Mouse (Mus musculus) urinary bladder, postnatal 4 days (tissue): ENCODE data around the gene Ncor1.
"Not testable (repeated sequence)": the region's sequence is repeated elsewhere in the genome, so short reads cannot be mapped to it uniquely, and the experiment has no call there.

Source experiments
- DNase-seq, 2 experiments: peaks; one replicate each; pipeline ENCODE4 v3.0.0; 2021 to 2022; ENCODE audit warnings: low spot score in 2 of 2

Ncor1 gene

DNA sequence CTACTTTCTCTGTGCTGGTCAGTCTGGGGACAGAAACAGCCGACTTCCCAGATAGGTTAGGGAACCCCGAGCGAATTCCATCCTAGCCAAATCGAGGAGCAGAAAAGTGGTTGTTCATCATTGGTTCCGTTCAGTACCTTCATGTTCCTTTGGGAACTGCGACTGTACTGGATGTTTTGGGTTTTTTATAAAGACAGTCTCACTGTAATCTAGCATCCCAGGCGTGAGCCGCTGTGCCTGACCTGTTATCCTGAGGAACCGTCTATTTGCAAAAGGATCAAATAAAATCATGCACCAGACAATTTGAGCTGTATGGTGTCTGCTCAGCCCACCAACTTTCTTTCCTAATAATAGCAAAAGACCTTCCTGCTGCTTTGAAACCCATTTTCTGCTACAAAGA is 439 bp upstream of the Ncor1 start:
- no peak for DNase-seq

DNA sequence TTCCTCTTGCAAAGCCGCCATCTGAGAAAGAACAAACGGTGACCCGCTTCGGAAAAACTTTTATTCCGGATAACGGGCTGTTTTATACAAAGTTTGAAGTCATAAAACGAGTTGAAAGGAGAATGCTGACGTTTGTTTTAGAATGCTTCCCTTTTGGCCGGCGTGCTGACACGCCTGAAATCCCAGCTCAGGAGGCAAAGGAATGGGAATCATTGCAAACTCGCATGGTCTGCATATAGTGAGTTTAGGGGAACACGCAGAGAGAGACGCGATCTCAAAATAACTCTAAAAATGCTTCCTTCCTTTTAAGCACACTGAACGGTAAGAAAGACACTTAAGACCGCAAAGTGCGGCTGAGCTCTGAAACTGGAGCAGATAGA is 460 bp downstream of the Ncor1 start:
- DNase-seq, result no peak

DNA sequence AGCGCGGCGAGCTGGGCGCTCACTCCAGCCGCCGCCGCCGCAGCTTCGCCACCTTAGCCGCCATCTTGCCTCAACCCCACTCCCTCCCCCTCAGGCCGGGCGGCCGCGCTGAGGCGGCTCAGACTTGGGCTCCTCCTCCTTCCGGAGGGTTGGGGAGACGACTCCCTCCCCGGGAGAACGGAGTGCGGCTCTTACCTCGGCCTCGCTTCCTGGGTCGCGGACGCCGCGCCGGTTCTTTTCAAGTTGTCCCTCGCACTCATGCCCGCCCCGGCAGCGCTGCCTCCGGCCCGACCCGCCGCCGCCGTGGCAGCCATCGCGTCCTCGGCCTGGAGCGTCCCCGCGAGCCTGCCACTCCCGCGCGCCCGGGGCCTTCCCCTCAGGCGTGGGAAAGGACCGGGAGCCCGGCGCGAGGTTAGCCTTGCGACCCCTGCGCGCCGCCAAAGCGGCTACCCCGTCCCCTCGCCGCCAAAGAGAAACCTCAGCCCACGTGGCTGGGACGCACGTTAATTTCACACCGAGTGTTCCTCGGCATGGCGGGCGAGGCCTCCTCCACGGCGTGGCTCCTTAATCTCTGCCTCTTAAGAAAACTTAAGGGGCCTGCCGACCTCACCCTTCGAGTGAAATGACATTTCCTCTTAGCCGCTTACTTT is 975 bp downstream of the Ncor1 start:
- peak; percentile 85 to 88 for DNase-seq

DNA sequence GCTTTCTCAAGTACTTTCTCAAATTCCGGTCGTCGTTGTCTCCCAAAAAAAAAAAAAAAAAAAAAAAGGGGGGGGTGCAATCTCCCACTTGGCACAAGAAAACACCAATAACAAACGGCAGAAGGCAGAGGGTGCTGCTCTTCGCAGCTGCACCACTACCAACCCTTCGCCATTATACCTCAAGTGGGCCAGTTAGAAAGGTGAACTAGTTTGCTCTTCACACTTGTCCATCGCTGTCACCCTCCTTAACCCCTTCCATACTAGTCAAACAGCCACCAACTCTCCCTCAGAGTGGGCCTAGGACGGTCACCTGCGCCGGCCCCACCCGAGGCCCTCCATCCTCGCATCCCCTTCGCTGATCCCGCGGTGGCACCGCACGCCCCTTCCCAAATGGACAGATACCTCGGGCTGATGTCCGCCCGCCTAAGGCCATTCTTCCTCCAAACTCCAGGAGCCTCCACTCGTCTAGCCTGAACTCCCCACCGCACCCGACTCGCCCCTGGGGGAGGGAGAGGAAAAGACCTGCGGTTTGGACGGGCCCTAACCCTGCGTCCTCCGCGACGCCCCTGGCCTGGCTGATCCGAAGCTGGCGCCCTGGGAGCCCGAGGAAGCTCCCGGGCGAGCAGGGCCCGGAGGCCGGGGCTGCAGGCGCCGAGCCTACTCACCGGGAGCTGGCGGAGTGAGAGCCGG is 1.7 kb downstream of the Ncor1 start:
- DNase-seq, result peak; percentile 51 to 62

DNA sequence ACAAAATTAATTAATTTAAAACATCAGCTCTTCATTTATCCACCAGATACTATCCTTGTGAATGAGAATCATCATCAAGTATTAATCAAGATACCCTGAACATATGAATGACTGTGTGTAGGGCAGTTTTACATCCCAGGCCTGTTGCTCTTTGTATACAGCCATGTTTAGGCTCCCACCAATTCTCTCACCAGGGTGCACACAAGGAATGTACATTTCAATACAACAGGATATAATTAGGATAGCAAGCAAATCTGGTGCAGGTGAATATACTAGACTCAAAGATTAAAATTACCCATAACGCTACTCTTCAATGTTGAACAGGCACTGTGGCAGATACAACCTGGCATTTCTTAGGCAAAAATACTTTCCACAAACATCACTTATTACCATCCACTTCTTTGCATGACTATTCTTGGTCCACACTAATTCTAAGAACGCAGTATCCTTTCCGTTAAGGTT is 2.3 kb downstream of the Ncor1 start:
- DNase-seq, result no peak

DNA sequence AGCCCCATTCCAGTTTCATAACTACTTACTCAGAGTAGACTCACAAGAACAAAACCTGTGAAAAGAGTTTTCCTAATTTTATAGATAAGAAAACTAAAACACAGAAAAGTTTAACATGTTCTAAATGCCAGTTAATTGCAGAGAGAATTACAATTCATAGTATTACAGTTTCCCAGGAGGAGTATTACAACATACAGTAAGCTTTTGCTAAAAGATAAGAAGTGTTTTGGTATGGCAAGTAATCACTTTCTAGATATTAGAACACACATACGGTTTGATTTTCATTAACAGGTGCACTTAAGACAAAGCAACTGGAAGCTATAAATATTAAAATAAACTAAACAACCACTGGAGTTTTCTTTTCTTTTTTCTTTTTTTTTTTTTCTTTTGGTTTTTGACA is 3.1 kb downstream of the Ncor1 start:
- no peak for DNase-seq

DNA sequence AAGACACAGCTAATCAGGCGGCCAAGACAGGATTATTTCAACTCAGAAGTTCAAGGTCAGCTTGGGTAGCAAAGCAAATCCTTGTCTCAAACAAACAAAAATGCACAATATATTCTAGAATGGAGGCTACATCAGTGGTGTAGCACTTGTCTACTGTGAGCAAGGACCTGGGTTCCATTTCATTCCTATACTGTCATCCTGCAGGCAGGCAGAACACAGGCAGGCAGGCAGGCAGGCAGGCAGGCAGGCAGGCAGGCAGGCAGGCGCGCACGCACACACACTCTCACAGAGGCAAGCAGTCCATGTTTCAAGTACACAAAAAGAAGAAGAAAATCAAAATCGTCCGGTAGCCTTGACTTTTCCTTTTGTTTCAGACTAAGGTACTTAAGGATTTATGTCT is 9.4 kb downstream of the Ncor1 start:
- DNase-seq, result no peak

DNA sequence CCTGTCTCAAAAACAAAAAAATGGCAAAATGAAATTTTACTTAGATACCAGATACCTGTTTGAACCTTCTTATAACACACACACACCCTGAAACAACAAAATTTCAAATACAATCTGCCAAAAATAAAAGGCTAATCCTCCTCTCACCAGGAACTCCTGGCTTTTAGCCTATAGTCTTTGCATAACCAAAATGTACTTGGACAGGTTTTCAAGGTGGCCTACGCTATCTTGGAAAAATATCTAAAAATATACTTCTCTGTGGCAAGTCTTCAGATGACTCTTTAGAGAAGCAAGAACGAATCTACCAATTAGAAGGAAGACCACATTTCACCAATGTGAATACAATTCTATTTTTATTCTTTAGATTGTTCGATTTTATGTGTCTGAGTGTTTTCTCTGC is 12.5 kb downstream of the Ncor1 start:
- DNase-seq, result no peak

DNA sequence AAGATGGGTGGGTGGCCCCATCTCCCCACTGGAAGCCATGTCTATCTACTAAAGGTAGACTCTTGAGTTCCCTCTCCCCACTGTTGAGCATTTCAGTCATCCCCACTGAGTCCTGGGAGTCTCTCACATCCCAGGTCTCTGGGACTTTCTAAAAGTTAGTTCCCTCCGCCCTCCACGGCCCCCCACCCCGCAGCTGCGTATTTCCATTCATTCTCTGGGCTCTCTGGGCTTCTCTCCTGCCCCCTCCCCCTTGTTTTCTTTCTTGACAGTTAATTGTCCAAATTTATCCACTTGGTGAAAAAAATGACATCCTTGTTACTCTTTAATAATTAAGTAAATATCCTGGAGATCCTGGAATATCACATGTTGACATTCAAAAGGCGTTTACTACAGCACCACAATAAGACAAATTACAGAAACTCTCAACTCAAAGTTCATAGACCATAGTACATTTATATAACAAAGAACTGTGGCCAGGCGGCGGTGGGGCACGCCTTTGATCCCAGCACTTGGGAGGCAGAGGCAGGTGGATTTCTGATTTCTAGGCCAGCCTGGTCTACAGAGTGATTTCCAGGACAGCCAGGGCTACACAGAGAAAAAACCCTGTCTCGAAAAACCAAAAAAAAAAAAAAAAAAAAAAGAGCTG is 17.5 kb downstream of the Ncor1 start:
- DNase-seq, result no peak

DNA sequence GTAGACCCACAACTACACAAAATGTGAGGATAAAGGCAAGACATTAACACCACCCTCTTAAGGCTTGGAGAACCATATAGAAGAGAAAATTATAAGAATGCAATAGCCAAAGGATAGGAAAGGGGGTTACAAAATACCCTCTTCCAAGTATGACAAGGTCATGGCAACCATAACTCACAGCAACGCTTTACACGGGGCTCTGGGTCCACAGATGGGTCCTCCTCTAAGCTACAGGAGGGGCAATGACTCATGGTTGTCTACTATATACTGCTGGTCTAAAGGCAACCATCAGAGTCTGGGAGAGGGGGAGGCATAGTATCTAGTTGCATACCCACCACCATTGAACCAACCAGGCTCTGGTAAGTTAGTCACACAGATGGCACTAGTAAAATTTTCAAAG is 26.1 kb downstream of the Ncor1 start:
- no peak for DNase-seq

DNA sequence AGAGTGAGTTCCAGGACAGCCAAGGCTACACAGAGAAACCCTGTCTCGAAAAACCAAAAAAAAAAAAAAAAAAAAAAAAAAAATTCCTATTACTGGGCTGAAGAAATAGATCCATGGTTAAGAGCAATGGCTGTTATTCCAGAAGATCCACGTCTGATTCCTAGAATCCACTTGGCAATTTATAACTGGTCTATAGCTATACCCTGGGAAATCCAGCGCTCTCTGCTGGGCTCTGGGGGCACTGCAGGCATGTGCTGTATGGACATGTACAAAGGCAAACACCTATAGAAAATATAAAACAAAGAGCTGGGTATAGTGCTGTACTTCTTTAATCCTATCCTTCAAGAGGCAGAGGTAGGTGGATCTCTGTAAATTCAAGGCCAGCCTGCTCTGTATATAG is 31.2 kb downstream of the Ncor1 start:
- no peak for DNase-seq

DNA sequence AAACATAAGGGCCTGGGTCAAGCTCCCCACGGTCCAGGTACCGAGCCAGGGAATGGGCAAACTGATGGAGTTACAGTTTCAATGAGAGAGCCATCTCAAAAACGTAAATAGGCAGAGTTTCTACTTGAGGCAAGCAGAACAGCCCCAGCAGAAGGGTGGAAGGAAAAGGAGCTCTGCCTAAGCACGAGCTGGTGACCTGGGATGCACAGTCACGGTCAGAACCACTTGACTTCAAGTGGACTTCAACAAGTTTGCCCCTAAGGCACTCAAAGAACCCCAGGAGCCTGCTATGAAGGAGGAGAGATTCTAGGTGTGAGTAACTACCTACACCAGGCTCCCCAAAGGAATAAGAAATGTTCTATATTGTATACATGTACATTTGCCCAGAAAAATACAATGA is 32.1 kb downstream of the Ncor1 start:
- DNase-seq, result no peak

DNA sequence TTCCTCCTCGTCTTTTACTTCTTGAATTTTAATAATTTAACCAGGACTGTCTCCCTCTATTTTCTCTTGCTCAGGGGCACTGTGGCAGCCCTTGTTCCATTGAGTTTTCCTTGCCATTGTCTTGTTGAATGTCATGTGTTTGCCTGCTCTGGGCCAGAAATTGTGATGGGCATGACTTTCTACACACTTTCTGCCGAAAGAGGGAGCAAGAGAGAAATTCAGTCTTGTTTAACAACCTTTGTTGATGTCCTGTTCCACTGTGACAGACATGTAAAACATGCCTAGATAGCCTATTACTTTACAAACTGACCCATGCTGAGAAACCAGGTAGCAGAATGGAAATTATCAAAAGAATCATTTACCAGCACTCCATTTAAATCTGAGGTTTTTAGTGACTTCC is 33.8 kb downstream of the Ncor1 start:
- DNase-seq, result no peak

DNA sequence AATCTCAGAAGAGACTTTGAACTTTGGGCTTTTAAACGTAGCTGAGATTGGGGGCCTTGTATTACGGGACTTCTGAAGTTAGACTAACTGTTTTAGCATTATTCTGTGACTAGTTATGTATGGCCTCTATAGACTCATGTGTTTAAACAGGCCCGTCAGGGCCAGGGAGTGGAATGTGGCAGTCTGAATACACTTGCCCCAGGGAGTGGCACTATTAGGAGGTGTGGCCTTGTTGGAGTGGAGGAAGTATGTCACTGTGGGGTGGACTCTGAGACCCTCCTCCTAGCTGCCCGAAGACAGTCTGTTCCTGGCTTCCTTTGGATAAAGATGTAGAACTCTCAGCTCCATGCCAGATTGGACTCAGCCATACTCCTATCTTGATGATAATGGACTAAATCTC is 43.3 kb downstream of the Ncor1 start:
- no peak for DNase-seq

DNA sequence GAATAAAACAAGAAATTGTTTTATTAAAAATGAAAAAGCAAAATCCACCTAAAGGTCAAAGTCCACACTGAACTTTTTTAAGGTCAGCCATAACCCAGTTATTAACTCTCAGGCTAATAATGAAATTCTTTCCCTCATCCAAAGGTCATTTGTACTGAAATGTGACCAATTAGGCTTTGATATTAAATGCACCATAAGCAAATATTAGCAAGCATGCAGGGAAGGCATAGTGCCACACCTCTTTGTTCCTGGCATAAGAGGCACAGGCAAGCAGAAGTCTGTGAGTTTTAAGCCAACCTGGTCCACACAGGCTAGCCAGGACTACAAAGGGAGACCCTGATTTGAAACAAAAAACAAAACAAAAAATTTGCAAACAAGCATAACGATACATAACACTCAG is 48.7 kb downstream of the Ncor1 start:
- no peak for DNase-seq

DNA sequence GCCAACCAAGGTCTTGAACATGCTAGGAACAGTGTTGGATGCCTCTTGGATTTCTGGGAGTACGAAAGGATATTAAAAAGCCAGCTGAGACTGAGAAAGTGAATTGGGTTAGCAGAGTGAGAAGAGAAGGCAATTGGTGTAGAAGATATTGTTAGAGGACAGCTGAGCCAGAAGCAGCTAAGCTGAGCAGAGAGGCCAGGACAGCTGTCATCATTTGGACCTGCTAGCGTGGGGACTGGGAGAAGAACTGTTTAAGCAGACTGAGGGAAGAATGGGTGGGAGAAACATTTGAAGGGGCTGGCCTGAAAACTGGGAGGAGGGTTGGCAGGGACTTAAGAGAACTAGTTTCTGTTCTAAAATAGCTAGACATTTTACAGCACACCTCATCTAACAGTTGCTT is 49.5 kb downstream of the Ncor1 start:
- DNase-seq, result no peak

DNA sequence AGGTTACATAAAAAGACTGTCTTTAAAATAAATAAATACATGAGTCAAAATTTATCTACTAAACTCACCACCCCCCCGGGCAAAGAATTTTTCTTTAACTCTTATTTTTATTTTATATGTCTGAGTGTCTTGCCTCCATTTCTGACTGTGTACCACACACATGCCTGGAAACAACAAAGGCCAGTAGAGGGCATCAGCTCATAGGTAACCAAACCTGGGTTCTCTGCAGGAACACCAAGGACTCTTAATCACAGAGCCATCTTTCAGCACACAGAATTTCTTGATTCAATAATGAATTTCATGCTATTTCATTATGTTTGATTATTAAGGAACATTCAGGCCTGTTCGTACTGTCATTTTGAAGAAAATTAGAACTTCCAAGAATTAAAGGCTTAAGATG is 61.9 kb downstream of the Ncor1 start:
- DNase-seq, result no peak

DNA sequence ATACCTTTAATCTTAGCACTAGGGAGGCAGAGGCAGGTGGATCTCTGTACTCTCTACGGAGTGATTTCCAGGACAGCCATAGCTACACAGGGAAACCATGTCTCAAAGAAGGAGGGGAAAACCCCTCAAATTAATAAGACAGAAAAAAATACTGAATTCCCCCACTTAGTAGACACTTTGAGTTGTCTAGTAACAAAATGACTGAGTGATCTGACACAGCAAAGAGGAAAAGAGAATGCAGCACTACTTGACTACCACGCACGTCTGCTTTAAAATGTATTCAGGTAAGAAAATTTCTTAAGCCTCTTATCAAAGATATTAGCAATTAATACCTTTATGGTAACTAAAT is 70.0 kb downstream of the Ncor1 start:
- DNase-seq, result no peak

DNA sequence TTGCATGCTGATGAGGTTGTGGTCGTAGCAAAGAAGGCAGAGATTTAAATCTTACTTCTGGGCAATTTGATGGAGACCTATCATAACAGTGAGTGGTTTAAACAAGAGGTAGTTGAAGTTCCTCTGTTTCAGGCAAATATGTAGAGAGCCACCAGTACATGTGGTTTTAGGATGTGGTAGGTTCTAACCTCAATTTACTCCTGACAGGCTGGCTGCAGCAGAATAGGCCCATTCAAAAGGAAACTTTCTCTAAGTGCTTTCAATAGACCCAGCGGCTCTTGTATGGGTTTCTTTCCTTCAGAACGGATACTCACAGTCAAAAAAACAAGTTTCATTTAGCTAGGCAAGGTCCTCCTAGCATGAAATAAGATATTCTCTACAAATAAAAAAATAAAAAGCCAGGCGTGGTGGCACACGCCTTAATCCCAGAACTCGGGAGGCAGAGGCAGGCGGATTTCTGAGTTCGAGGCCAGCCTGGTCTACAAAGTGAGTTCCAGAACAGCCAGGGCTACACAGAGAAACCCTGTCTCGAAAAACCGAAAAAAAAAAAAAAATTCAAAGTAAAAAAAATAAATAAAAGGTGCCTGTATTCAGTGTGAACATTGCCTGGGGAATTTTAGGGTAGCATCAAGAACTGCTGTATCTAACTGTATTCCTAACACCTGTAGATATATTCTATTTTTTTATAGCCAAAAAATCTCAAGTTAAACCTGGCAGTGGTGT is 70.6 kb downstream of the Ncor1 start:
- DNase-seq, result no peak

DNA sequence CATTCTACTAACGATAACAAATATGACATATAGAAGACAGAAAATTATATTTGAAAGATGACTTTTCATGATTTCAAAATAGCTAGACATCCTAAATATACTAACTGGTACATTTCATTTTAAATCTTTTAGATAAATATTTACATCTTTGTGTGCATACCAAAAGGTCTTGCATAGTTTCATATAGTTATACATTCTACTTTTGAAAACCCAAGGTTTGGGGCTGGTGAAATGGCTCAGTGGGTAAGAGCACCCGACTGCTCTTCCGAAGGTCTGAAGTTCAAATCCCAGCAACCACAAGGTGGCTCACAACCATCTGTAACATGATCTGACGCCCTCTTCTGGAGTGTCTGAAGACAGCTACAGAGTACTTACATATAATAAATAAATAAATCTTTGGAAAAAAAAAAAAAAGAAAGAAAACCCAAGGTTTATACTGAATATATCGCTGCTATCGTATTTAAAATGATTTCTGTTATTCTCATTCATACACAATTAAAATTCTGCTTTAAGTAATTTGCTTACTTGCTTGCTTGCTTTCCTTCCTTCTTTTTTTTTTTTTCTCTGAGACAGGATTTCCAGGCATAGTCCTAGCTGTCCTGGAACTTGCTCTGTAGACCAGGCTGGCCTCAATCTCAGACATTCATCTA is 81.0 kb downstream of the Ncor1 start:
- DNase-seq, result not testable (repeated sequence)

DNA sequence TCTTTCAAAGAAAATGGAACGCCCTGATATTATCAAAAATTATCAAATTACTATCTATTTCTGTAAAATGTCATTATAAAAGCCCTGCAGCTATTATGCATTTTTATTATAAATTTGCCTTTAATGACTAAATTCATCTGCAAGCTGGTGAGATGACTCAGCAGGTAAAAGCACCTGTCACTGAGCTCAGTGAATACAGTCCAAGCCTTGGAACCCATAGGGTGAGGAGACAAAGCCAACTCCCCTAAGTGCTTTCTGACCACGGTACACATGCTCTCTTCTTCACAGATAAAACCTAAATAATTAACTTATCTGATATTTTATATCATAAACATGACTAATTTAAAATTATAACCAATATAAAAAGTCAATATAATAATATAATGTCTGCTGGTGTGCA is 86.6 kb downstream of the Ncor1 start:
- no peak for DNase-seq

DNA sequence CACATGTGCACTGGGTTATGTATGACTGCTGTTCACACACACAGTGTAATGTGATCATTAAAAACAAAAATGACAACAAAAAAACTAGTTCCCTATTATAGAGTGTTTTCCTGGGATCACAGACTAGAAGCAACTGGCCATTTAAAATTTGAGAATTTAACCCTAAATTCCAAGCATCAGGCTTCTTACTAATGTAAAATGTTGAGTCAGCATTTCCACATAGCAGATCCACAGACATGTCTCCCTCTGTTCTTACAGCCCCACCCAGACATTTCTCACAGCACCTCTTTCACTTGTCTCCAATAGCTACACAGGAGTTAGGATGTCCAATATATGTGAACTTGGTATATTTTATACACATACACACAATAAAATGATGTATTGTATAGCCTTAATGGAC is 88.4 kb downstream of the Ncor1 start:
- DNase-seq, result no peak
